Comparison of ENCODE assay signal across 23 mouse cellular contexts in the genomic region with DNA sequence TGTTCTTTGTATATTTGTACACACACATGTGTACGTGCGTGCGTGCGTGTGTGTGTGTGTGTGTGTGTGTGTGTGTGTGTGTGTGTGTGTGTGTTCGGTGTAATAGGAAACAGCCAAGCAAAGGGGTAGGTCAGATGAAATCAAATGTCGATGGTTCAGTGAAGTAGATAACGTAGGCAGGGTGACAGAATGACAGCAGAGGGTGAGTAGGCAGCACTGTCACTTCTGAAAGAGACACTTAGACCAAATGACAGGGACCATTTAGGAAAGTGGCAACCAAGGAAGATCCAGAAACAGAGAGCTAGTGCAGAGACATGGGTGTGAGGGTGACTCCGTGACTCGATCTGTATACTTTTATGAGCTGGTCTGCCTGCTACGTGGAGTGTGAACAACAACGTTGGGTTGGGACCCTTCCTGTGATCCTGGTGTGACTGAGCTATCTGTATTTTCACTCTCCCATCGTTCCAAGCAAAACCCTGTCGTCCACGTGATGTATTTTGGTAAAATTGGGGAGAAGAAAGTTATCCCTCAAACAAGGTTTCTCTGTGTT.
DNase-seq lines count a peak whose midpoint lies in the region; ATAC-seq and TF ChIP-seq lines count a peak whose summit lies in the region.
"Had no signal": no experiment of that assay in that cellular context is flagged by ENCODE, and none has a peak within 500 bp of the region (broad histone marks: within the 10 kb centered on the region; RNA-seq: fewer than 3 reads in every experiment).

No protein-coding gene starts in this region.

- TF ChIP-seq CTCF in layer of hippocampus, adult 2 months (conservative IDR thresholded peaks at IDR 0.05) = no peak

- no peaks in the 10 kb centered on the region for H3K9me3 ChIP-seq in heart, embryonic 10.5 days
- H3K9me3 ChIP-seq in heart, embryonic 12.5 days (replicated peaks) = no peaks in the 10 kb centered on the region
- H3K9me3 ChIP-seq: forebrain, embryonic 10.5 days; forebrain, embryonic 13.5 days; heart, embryonic 13.5 days had no signal

- H3K9ac ChIP-seq in heart, embryonic 12.5 days = no peak overlapping the region
- H3K9ac ChIP-seq: forebrain, embryonic 13.5 days; heart, embryonic 13.5 days; hindbrain, embryonic 14.5 days had no signal

- H3K27ac ChIP-seq in heart, embryonic 10.5 days = no peak overlapping the region
- no peak overlapping the region for H3K27ac ChIP-seq in heart, embryonic 12.5 days (ENCODE audit: poor library complexity, severe bottlenecking)
- peak overlapping the region; percentile 43; the same call in 1 of the 2 replicates for H3K27ac ChIP-seq in layer of hippocampus, adult 2 months
- H3K27ac ChIP-seq: forebrain, embryonic 10.5 days; forebrain, embryonic 13.5 days; heart, adult 2 months; heart, embryonic 13.5 days; hindbrain, embryonic 14.5 days; hindbrain, postnatal 0 days had no signal

- WGBS in heart, embryonic 10.5 days = 69% methylated on average over 14 of the region's 14 CpGs
- 63% methylated on average over 14 of the region's 14 CpGs for WGBS in heart, embryonic 12.5 days

- no peak overlapping the region for H3K4me3 ChIP-seq in heart, embryonic 10.5 days
- no peak overlapping the region for H3K4me3 ChIP-seq in heart, embryonic 12.5 days
- H3K4me3 ChIP-seq in layer of hippocampus, adult 2 months = no peak overlapping the region
- H3K4me3 ChIP-seq: forebrain, embryonic 10.5 days; forebrain, embryonic 13.5 days; heart, adult 2 months; heart, embryonic 13.5 days had no signal

- peak; percentile 63 for DNase-seq in heart, embryonic 10.5 days (ENCODE audit: low spot score)
- DNase-seq in layer of hippocampus, adult 2 months (ENCODE audit: low spot score in 2 of 2) = peak; percentile 16 to 44
- no peak for DNase-seq in layer of hippocampus, postnatal 25 days (ENCODE audit: extremely low spot score in 1 of 2, low spot score in 1 of 2)
- peak; percentile 43 for DNase-seq in brain, adult 2 months (ENCODE audit: low read depth, low spot score)
- peak; percentile 67 for DNase-seq in layer of hippocampus, adult 9-11 months
- DNase-seq: adrenal gland, adult 2 months; adrenal gland, postnatal 14 days; cerebellum, adult 11-12 months; cerebellum, adult 8-10 months; cerebellum, postnatal 10 days; gastrocnemius, postnatal 25 days; heart, adult 2 months; heart, postnatal 14 days; heart, postnatal 4 days had no signal

- no peaks in the 10 kb centered on the region for H3K36me3 ChIP-seq in heart, embryonic 10.5 days
- H3K36me3 ChIP-seq in heart, embryonic 12.5 days = no peaks in the 10 kb centered on the region
- H3K36me3 ChIP-seq: forebrain, embryonic 10.5 days; heart, embryonic 13.5 days had no signal

- no peaks in the 10 kb centered on the region for H3K4me1 ChIP-seq in heart, embryonic 10.5 days
- H3K4me1 ChIP-seq in heart, embryonic 12.5 days (replicated peaks) = no peaks in the 10 kb centered on the region
- H3K4me1 ChIP-seq: forebrain, embryonic 10.5 days; forebrain, embryonic 13.5 days; heart, embryonic 13.5 days had no signal

- no peak for ATAC-seq in heart, embryonic 12.5 days (ENCODE audit: insufficient number of reproducible peaks, low FRiP score)
- ATAC-seq: CD4-positive, CD25-positive, alpha-beta regulatory T cell, adult 4 months; forebrain, embryonic 13.5 days; forebrain, embryonic 16.5 days; hindbrain, postnatal 0 days; inflammation-experienced regulatory T-cells, adult 6 months had no signal

- H3K27me3 ChIP-seq in heart, embryonic 10.5 days (ENCODE audit: insufficient read depth, poor library complexity, severe bottlenecking) = no peaks in the 10 kb centered on the region
- H3K27me3 ChIP-seq in heart, embryonic 12.5 days (replicated peaks) = no peaks in the 10 kb centered on the region
- H3K27me3 ChIP-seq: forebrain, embryonic 13.5 days; heart, embryonic 13.5 days had no signal

- H3K4me2 ChIP-seq in heart, embryonic 12.5 days = no peak overlapping the region
- H3K4me2 ChIP-seq: forebrain, embryonic 13.5 days; heart, embryonic 13.5 days; hindbrain, embryonic 14.5 days had no signal

Comparison
In these comparisons a context has a peak if more than half of its experiments do, and no peak if none do; other contexts are left out.
1. DNase-seq: peak in heart, embryonic 10.5 days (single experiment), layer of hippocampus, adult 2 months (2 of 2), brain, adult 2 months (single experiment) and layer of hippocampus, adult 9-11 months (single experiment); none in layer of hippocampus, postnatal 25 days (0 of 2).